Mouse (Mus musculus): ENCODE measurements around the gene Mlxip. TPM values are rescaled to one million over a fixed set of nuclear protein-coding genes. Genes with fewer than 3 reads are reported as not detected.

The Mlxip gene
- total RNA-seq, 2 experiments from 2014 or later: 22.7 to 25.9 TPM

Other genes starting within 250 kb of the Mlxip start
- gene Psmd9, start 225.4 kb upstream of the Mlxip start, total RNA-seq (2021): 10 to 100 TPM; 23.4 to 31.5 TPM
- gene Hpd, start 212.1 kb upstream of the Mlxip start, total RNA-seq (2021): 1 to 10 TPM; 1.6 to 2.4 TPM
- gene Wdr66, start 142.7 kb upstream of the Mlxip start, total RNA-seq (2021): 1 to 10 TPM in 1 of 2 experiments, under 1 TPM in 1; 0.89 to 1.5 TPM
- 10 to 100 TPM in 1 of 2 experiments, 1 to 10 TPM in 1; 7.0 to 10.1 TPM for gene Bcl7a, start 51.0 kb upstream of the Mlxip start, total RNA-seq (2021)
- not detected for gene Lrrc43, start 94.5 kb downstream of the Mlxip start, total RNA-seq (2021)
- gene Il31, start 94.7 kb downstream of the Mlxip start, total RNA-seq (2021): not detected
- gene B3gnt4, start 115.7 kb downstream of the Mlxip start, total RNA-seq (2021): under 1 TPM; 0.26 to 0.36 TPM
- 10 to 100 TPM; 75.7 to 76.8 TPM for gene Diablo, start 129.4 kb downstream of the Mlxip start, total RNA-seq (2021)
- 1 to 10 TPM; 7.7 to 9.4 TPM for gene Gm49027, start 130.7 kb downstream of the Mlxip start, total RNA-seq (2021)
- 10 to 100 TPM; 37.4 to 43.4 TPM for gene Vps33a, start 178.2 kb downstream of the Mlxip start, total RNA-seq (2021)

Data from adrenal gland, postnatal 36 days (tissue).